Mouse (Mus musculus): Measurements from ENCODE around the gene Psapl1. TPM values are rescaled to one million over a fixed set of nuclear protein-coding genes. Genes with fewer than 3 reads are reported as not detected.

Gene Psapl1
- 58.3 and 61.4 TPM in 2 replicates for polyA plus RNA-seq (2015; fragmentation: Nextera tagmentation; extraction: Ambion mirVana)

DNA sequence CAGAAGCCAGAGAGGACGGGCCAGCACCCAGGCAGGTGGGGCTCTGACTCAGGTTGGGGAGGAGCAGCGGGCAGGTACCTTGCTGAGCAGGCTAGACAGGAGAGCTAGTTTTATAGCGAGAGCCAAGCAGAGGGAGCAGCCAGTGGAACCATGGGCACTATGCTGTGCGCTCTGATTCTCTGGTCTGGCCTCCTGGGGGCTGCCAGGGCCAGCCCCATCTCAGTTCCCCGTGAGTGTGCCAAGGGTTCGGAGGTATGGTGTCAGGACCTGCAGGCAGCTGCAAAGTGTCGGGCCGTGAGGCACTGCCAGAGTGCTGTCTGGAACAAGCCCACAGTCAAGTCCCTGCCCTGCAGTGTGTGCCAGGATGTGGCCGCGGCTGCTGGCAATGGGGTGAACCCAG lies at the start of gene Psapl1:
Gene Psapl1, plus strand, starts transcription at position 106 of the 400 bp plus-strand sequence.
- no peaks in the 10 kb centered on the region for H3K9me3 ChIP-seq (replicated peaks)
- H3K36me3 ChIP-seq: no peaks in the 10 kb centered on the region
- H3K9ac ChIP-seq: no peak within 1 kb of the TSS
- peak within 1 kb of the TSS; percentile 12; the same call in 1 of the 2 replicates for H3K4me2 ChIP-seq (replicated peaks)
- WGBS: 70% methylated on average over 10 of the region's 10 CpGs
- peak; percentile 51; the same call in 1 of the 2 replicates for ATAC-seq (ENCODE audit: insufficient number of reproducible peaks, low FRiP score, low TSS enrichment, low read depth)
- H3K27ac ChIP-seq (replicated peaks): peak within 1 kb of the TSS; percentile 80
- H3K27me3 ChIP-seq: no peaks in the 10 kb centered on the region
- no peak within 1 kb of the TSS for H3K4me3 ChIP-seq (replicated peaks)
- H3K4me1 ChIP-seq: peaks cover 20% of the 10 kb centered on the region

DNA sequence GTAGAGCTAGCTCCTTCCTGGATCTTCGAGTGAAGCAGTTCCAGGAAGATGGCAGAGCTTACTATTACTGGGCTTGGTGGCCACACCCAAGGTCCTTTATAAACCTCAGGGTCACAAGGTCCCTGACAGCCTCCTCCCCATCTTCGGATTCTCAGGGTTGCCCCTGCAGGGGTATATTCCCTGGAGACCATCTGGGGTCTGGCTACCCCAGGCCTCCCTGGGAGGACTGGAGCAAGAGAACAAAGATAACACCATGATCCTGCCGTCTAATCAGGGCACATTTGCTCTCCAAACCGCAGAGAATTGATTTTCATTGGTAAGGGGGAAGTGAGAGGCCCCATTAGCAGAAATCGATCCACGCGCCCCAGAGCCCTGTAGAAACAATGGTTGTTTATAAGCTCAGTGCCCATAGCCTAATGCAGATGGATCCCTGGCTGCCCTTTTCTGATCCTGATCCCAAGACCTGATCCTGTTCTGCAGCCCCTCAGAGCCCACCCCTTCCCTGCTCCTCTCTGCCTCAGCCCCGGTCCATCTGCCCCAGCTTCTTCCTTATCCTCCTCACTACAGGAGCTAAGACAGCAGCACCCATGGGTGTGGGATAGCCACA lies 48.8 kb upstream of the Psapl1 start:
- Histone ChIP-seq H3K4me1 (no peaks in the 10 kb centered on the region), H3K36me3 (no peaks in the 10 kb centered on the region), H3K9ac (no peak overlapping the region), H3K9me3 (replicated peaks) (no peaks in the 10 kb centered on the region), H3K27ac (replicated peaks) (no peak overlapping the region), H3K4me2 (replicated peaks) (no peak overlapping the region), H3K27me3 (no peaks in the 10 kb centered on the region), H3K4me3 (replicated peaks) (no peak overlapping the region)
- 36% methylated on average over 8 of the region's 8 CpGs for WGBS
- no peak for ATAC-seq (ENCODE audit: insufficient number of reproducible peaks, low FRiP score, low TSS enrichment, low read depth)

DNA sequence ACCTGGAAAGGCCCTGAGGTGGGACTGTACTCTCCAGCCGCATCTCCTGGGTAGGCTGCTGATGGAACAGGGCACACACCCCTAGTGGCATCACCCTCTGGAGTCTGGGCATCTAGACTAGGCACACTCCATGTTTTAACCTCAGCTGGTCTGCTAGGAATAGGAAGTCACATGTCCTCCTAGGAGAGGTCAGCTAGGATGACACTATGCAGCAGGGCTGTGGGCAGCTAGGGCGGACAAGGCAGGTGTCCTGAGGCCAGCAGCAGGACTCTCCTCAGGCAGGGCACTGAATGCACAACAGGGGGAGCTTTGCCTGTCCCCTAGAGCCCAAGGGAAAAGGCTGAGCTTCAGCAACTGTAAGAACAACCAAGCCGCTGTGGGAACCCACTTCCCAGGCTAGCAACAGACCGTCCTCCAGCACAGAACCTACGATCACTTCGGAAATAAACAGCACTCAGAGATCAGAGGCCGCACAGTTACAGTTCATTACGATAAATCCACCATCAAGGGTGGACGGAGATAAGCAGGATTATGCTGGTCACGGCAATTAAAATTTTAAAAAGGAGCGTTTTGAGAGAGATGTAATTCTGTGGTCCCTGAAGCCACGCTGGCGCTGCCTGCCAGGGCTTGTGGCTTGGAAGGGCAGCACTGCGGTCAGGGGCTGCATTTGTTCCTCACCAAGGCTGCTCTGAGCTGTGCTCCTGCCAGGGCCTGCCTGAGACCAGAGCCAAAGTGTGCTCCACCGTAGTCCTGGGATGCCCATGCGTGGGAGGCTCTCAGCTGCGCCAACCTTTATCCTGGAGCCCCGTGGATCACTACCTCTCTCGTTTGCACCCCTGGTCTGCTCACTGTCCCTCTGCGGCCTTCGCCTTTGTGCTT lies 38.2 kb upstream of the Psapl1 start:
- no peak overlapping the region for H3K4me3 ChIP-seq (replicated peaks)
- H3K9ac ChIP-seq: no peak overlapping the region
- WGBS: 62% methylated on average over 21 of the region's 21 CpGs
- H3K27ac ChIP-seq (replicated peaks): no peak overlapping the region
- ATAC-seq (ENCODE audit: insufficient number of reproducible peaks, low FRiP score, low TSS enrichment, low read depth): peak; percentile 63; the same call in 1 of the 2 replicates
- H3K4me1 ChIP-seq: peaks cover 38% of the 10 kb centered on the region
- no peak overlapping the region for H3K4me2 ChIP-seq (replicated peaks)
- no peaks in the 10 kb centered on the region for H3K36me3 ChIP-seq
- no peaks in the 10 kb centered on the region for H3K9me3 ChIP-seq (replicated peaks)
- no peaks in the 10 kb centered on the region for H3K27me3 ChIP-seq

DNA sequence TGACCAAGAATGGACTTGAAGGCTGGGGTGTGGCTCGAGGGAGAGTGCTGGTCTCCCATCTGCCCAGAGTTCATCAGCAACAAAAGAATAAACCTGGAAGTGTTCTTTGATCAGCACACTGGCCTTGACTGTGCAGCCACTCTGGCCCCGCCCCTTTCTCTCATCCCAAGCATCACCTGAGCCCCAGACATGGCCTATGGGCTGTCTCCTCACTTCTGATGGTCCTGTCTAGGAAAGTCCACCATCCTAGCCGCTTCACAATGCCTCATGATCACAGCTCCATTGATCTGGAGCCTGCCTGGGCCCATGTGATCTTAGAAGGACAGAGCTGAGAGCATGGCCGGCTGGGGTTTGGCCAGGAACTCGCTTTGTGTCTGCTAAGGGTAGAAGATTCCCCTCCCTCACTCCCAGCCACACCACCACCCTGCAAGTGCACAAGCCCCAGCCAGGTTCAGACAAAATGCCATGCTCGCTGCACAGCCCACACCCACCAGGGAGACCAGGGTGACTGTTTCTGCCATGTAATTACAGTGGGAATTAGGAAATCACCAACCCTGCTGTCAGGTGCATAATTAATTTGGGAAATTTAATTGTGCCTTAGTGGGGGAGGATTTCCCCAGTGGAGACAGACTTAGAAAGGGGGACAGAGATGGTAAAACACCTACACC lies 37.3 kb upstream of the Psapl1 start:
- no peak overlapping the region for H3K4me2 ChIP-seq (replicated peaks)
- H3K4me3 ChIP-seq (replicated peaks): no peak overlapping the region
- 76% methylated on average over 6 of the region's 6 CpGs for WGBS
- H3K27ac ChIP-seq (replicated peaks): no peak overlapping the region
- H3K9me3 ChIP-seq (replicated peaks): no peaks in the 10 kb centered on the region
- H3K9ac ChIP-seq: no peak overlapping the region
- no peaks in the 10 kb centered on the region for H3K27me3 ChIP-seq
- H3K36me3 ChIP-seq: no peaks in the 10 kb centered on the region
- peaks cover 38% of the 10 kb centered on the region for H3K4me1 ChIP-seq
- no peak for ATAC-seq (ENCODE audit: insufficient number of reproducible peaks, low FRiP score, low TSS enrichment, low read depth)

DNA sequence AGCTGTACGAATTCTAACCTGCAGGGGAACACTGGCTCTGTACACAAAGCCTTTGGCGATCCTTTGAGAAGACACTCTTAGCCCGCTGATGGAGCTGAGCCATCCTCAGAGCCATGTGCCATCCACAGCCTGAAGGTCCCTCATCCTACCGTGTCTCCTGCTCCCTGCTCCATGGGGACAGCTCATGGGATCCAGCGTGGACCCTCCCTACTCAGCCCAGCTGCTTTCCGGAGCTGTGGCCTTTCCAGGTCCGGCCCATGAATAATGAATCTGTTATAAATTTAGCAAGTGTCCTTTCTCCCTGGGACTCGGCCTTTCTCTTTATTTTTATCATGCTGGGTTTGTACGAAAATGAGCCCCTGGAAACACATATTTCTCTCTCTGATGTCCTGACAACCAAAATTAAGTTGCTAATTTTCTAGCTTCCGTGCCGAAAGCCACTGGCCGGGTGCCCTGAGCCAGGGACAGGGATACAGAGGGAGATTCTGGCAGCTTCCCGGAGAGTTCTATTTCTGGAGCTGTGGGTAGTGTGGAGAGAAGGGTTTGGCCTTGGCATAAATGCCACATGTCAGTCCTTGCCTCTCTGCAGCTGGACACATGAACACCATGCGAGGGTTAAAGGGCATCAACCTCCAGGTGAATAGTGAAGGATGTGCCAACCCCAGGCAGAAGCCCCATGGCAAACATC lies 34.7 kb upstream of the Psapl1 start:
- WGBS: 64% methylated on average over 14 of the region's 14 CpGs
- peak overlapping the region; percentile 48; the same call in 1 of the 2 replicates for H3K27ac ChIP-seq (replicated peaks)
- no peak overlapping the region for H3K4me3 ChIP-seq (replicated peaks)
- no peaks in the 10 kb centered on the region for H3K36me3 ChIP-seq
- no peak for ATAC-seq (ENCODE audit: insufficient number of reproducible peaks, low FRiP score, low TSS enrichment, low read depth)
- H3K4me2 ChIP-seq (replicated peaks): no peak overlapping the region
- no peaks in the 10 kb centered on the region for H3K9me3 ChIP-seq (replicated peaks)
- no peak overlapping the region for H3K9ac ChIP-seq
- peaks cover 27% of the 10 kb centered on the region for H3K4me1 ChIP-seq
- H3K27me3 ChIP-seq: no peaks in the 10 kb centered on the region; the same call in 1 of the 2 replicates

DNA sequence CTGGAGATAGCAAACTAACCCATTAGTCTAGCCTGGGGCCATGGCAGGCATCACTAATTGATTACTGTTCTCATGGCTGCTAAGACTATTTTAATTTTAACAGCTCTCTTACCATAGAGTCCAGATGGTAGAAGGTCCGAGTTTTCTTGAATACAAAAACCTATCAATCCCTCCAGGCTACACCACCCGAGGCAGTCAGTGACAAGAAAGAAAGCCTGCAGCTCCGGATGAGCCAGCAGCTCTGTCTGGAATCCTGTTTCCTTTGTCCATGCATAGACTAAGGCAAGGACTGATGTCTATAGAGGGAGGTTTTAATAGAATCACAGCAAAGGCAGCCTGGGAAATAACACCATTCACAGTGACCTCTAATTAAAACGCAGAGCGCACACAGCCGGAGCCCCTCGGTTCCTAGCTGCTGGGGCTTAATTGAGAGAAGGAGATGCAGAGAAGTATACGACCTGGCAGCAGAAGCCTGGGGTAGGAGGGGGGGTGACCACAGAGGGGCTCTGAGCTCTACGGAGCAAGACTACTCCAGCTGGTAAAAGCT lies 29.2 kb upstream of the Psapl1 start:
- Histone ChIP-seq H3K27ac (replicated peaks) (no peak overlapping the region), H3K4me2 (replicated peaks) (no peak overlapping the region), H3K9me3 (replicated peaks) (no peaks in the 10 kb centered on the region), H3K27me3 (no peaks in the 10 kb centered on the region; the same call in 1 of the 2 replicates), H3K36me3 (no peaks in the 10 kb centered on the region), H3K4me1 (peaks cover 5% of the 10 kb centered on the region; the same call in 1 of the 2 replicates), H3K9ac (no peak overlapping the region), H3K4me3 (replicated peaks) (no peak overlapping the region)
- 23% methylated on average over 9 of the region's 9 CpGs for WGBS
- ATAC-seq (ENCODE audit: insufficient number of reproducible peaks, low FRiP score, low TSS enrichment, low read depth): no peak

DNA sequence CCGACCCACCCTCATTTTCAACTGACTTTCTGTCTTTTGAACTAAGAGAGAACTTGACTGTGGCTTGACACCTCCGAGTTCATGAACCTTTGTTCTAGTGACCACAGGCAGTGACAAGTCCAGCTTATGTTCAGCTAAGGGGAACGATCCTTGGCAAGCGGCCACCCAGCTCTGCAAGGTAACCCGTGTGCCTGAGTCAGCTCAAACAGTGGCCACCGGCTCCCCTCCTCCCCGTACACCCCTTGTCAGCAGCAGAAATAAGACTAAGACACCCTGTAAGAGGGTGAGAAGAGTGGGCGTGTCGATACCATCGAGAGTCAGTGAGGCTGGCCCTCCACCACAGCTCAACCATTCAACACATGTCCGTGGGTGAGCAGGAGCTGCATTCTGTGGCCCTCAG lies 27.4 kb upstream of the Psapl1 start:
- H3K4me3 ChIP-seq (replicated peaks): no peak overlapping the region
- 87% methylated on average over 11 of the region's 11 CpGs for WGBS
- H3K27ac ChIP-seq (replicated peaks): no peak overlapping the region
- peaks cover 5% of the 10 kb centered on the region; the same call in 1 of the 2 replicates for H3K4me1 ChIP-seq
- no peak overlapping the region for H3K9ac ChIP-seq
- ATAC-seq (ENCODE audit: insufficient number of reproducible peaks, low FRiP score, low TSS enrichment, low read depth): no peak
- no peaks in the 10 kb centered on the region for H3K9me3 ChIP-seq (replicated peaks)
- no peaks in the 10 kb centered on the region; the same call in 1 of the 2 replicates for H3K27me3 ChIP-seq
- no peak overlapping the region for H3K4me2 ChIP-seq (replicated peaks)
- no peaks in the 10 kb centered on the region for H3K36me3 ChIP-seq

DNA sequence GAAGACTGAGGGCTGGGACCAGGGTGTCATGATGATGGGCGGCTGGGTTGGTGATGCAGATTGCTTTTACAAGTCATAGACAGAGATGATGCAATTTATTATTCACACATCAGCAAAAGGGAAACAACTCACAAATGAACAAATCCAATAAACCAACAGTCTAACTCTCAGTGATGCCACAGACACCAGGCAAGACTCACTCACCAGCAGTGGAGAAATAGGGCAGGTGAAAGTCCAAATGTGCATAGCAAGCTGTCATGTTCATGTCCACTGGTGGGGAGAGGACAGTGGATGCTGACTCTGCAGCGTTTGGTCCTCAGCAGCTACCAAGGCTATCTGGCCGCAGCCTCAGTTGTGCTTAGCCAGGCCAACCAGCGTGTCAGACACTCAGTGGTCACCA lies 26.9 kb upstream of the Psapl1 start:
- no peak for ATAC-seq (ENCODE audit: insufficient number of reproducible peaks, low FRiP score, low TSS enrichment, low read depth)
- no peaks in the 10 kb centered on the region for H3K9me3 ChIP-seq (replicated peaks)
- no peak overlapping the region for H3K27ac ChIP-seq (replicated peaks)
- 91% methylated on average over 4 of the region's 4 CpGs for WGBS
- H3K4me2 ChIP-seq (replicated peaks): no peak overlapping the region
- no peak overlapping the region for H3K9ac ChIP-seq
- H3K4me1 ChIP-seq: peaks cover 5% of the 10 kb centered on the region; the same call in 1 of the 2 replicates
- no peaks in the 10 kb centered on the region for H3K36me3 ChIP-seq
- no peak overlapping the region for H3K4me3 ChIP-seq (replicated peaks)
- H3K27me3 ChIP-seq: no peaks in the 10 kb centered on the region; the same call in 1 of the 2 replicates

DNA sequence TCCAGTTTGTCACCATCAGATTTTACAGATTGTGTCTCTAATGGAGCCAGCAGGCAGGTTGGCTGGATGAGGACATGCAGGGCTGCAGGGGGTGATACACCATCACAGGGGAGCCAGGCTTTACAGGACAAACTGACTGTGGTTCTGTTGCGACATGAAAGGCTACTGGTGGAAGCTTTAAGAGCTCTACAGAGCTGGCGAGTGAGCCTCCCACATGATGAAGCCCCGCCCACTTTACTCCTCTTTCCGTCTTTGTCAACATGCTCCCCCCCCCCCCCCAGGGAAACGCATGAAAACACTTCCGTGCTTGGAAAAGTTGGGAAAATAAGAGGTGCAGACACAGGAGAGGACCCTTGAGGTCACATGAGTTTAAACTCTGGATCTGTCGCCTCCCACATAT lies 25.6 kb upstream of the Psapl1 start:
- Histone ChIP-seq H3K36me3 (no peaks in the 10 kb centered on the region), H3K27ac (replicated peaks) (no peak overlapping the region), H3K4me3 (replicated peaks) (no peak overlapping the region), H3K4me2 (replicated peaks) (no peak overlapping the region), H3K9ac (no peak overlapping the region), H3K9me3 (replicated peaks) (no peaks in the 10 kb centered on the region), H3K27me3 (no peaks in the 10 kb centered on the region; the same call in 1 of the 2 replicates), H3K4me1 (peaks cover 5% of the 10 kb centered on the region; the same call in 1 of the 2 replicates)
- WGBS: 50% methylated on average over 7 of the region's 7 CpGs
- ATAC-seq (ENCODE audit: insufficient number of reproducible peaks, low FRiP score, low TSS enrichment, low read depth): no peak

DNA sequence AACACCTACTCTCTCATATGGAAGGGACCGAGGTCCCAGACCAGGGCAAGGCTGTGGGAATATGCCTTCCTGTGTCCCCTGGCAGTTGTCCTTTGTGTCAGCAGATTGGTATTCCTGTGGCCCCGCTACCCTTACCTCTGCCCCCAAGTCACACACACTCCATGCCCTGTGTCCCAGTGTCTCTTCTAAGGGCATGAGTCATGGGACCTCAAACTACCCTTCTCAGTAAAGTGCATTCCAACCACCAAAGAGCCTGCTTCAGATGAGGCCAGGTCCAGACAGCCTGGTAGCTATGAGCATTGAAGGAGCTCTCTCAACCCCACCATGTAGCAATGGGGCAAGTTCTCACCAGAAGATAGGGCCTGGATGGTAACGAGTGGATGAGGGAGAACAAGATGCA lies 25.0 kb upstream of the Psapl1 start:
- Histone ChIP-seq H3K4me2 (replicated peaks) (no peak overlapping the region), H3K27ac (replicated peaks) (no peak overlapping the region), H3K36me3 (no peaks in the 10 kb centered on the region), H3K9ac (no peak overlapping the region), H3K27me3 (no peaks in the 10 kb centered on the region), H3K4me3 (replicated peaks) (no peak overlapping the region), H3K9me3 (replicated peaks) (no peaks in the 10 kb centered on the region), H3K4me1 (peaks cover 5% of the 10 kb centered on the region; the same call in 1 of the 2 replicates)
- no peak for ATAC-seq (ENCODE audit: insufficient number of reproducible peaks, low FRiP score, low TSS enrichment, low read depth)
- WGBS: 95% methylated on average over 3 of the region's 3 CpGs
